In the genomic region with DNA sequence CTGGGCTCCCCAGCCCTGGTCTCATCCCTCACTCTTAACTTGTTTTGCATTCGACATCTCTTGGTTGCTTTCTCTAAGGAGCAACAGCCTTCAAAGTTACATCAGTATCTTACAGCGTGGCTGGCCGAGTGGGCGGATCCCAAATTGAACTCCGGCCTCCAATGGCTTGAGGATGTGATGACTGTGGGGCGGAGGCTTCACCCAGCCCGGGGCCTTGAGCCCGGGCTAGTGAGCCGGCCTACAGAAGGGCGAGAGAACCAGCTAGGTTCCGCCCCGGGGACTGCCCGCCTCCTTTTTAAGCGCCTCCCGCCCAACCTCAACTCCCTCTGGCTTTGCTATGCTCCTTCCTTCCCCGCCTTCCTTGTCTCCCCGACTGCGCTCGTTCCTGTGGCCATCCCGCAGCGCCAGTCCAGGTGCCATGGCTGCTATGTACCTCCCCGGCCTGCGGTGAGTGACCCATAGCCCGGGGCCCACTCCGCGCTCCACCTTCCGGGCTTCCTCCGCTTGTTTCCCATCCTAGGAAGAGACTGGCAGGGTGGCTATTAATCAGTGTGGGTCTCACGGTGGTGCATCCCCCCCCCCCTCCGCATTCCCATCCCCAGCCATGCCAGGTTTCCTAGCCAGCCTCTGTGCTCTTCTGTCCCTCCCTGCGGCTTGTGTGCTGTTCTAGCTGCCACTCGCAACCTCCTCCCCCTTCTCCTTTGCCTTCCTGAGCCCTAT, we compare ENCODE assay signal across 8 mouse cellular contexts. TPM values are rescaled to one million over a fixed set of nuclear protein-coding genes. Genes with fewer than 3 reads are reported as not detected.
DNase-seq lines count a peak whose midpoint lies in the region; ATAC-seq and TF ChIP-seq lines count a peak whose summit lies in the region.

A gene (plus strand): TSS at position 200 of the 720 bp plus-strand sequence.

- peak within 1 kb of the TSS; percentile 71 for H3K9ac ChIP-seq in lung, postnatal 0 days (replicated peaks; ENCODE audit: low read depth)

- H3K27me3 ChIP-seq in cerebellum, adult 2 months (ENCODE audit: control insufficient read depth, insufficient read depth, low read length), result no peaks in the 10 kb centered on the region
- H3K27me3 ChIP-seq in lung, postnatal 0 days (replicated peaks; ENCODE audit: insufficient read depth, low read length), result no peaks in the 10 kb centered on the region

- peak; percentile 96 for DNase-seq in Muller cell, postnatal 12 days (ENCODE audit: inconsistent ontology term)
- peak; percentile 89 to 91 for DNase-seq in cerebellum, adult 2 months
- DNase-seq in forelimb bud, embryonic 11.5 days (ENCODE audit: low read depth, low spot score), result peak; percentile 78
- DNase-seq in heart, postnatal 4 days, result peak; percentile 88
- peak; percentile 88 for DNase-seq in layer of hippocampus, adult 9-11 months
- DNase-seq in lung, postnatal 0 days (ENCODE audit: low spot score), result peak; percentile 97
- DNase-seq in ovary, postnatal 10 days (ENCODE audit: low spot score), result peak; percentile 59
- DNase-seq in urinary bladder, adult 18-20 months (ENCODE audit: low spot score in 2 of 2), result peak; percentile 77 to 88

- H3K36me3 ChIP-seq in lung, postnatal 0 days (ENCODE audit: insufficient read depth, low read length), result 0 out of 2 replicates have a peak, but pooled peaks cover 8% of the 10 kb centered on the region

- peak within 1 kb of the TSS; percentile 79 for H3K4me3 ChIP-seq in cerebellum, adult 2 months (replicated peaks; ENCODE audit: insufficient read depth, low read depth, low read length)
- peak within 1 kb of the TSS; percentile 65 for H3K4me3 ChIP-seq in lung, postnatal 0 days (ENCODE audit: low read depth, low read length)

- no peaks in the 10 kb centered on the region for H3K9me3 ChIP-seq in lung, postnatal 0 days (ENCODE audit: low read length)

- H3K4me1 ChIP-seq in cerebellum, adult 2 months (ENCODE audit: control insufficient read depth, insufficient read depth, low read length), result peaks cover 21% of the 10 kb centered on the region
- H3K4me1 ChIP-seq in lung, postnatal 0 days (ENCODE audit: insufficient read depth, low read depth, low read length), result peaks cover 8% of the 10 kb centered on the region; the same call in 1 of the 2 replicates

- under 1% methylated on average over 32 of the region's 32 CpGs for WGBS in cerebellum, adult 2 months
- under 1% methylated on average over 29 of the region's 32 CpGs for WGBS in lung, postnatal 0 days

- ATAC-seq in lung, postnatal 0 days, result peak; percentile 98

- TF ChIP-seq CTCF in cerebellum, adult 2 months (IDR thresholded peaks at IDR 0.05; ENCODE audit: borderline replicate concordance, insufficient read depth, low read depth, low read length), result no peak
- no peak for TF ChIP-seq CTCF in lung, postnatal 0 days (IDR thresholded peaks at IDR 0.05)

- peak; percentile 68 for TF ChIP-seq POLR2A in cerebellum, adult 2 months (IDR thresholded peaks at IDR 0.05; ENCODE audit: borderline replicate concordance, insufficient read depth, low read length)

- TF ChIP-seq EP300 in lung, postnatal 0 days (IDR thresholded peaks at IDR 0.05), result no peak

- H3K4me2 ChIP-seq in lung, postnatal 0 days (replicated peaks; ENCODE audit: low read depth, low read length), result peak within 1 kb of the TSS; percentile 79

- H3K27ac ChIP-seq in cerebellum, adult 2 months (ENCODE audit: insufficient read depth, low read length), result peak within 1 kb of the TSS; percentile 93
- H3K27ac ChIP-seq in lung, postnatal 0 days (ENCODE audit: low read length), result peak within 1 kb of the TSS; percentile 93

RNA-seq across cellular contexts. Expression of the gene that starts here (rescaled TPM):
- polyA plus RNA-seq in cerebellum, adult 2 months (2012; rRNA removed), result 44.8 and 49.3 TPM in 2 replicates
- 10 to 100 TPM; 19.7 to 21.5 TPM for total RNA-seq in heart, postnatal 4 days (2021)
- 37.4 and 37.6 TPM in 2 replicates for polyA plus RNA-seq in lung, postnatal 0 days (2015; fragmentation: Nextera tagmentation; extraction: Ambion mirVana)

Comparison
In these comparisons a context has a peak if more than half of its experiments do, and no peak if none do; other contexts are left out.
1. Peak in every context shown above with its lines: DNase-seq, ATAC-seq, H3K4me3 ChIP-seq and H3K27ac ChIP-seq.